Mouse (Mus musculus) urinary bladder, postnatal 14 days (tissue): ENCODE results near the gene Cep170b.
A peak's percentile ranks its signal among the peaks of the same experiment; 100 is the strongest.

Experiments
- DNase-seq: peaks from one replicate; pipeline ENCODE4 v3.0.0; 2021; ENCODE audit warnings: low spot score

The Cep170b gene

GRCm38 (mm10) chr12:112702374-112703320 is 17.6 kb upstream of the Cep170b start:
- DNase-seq: peak; percentile 46

DNA sequence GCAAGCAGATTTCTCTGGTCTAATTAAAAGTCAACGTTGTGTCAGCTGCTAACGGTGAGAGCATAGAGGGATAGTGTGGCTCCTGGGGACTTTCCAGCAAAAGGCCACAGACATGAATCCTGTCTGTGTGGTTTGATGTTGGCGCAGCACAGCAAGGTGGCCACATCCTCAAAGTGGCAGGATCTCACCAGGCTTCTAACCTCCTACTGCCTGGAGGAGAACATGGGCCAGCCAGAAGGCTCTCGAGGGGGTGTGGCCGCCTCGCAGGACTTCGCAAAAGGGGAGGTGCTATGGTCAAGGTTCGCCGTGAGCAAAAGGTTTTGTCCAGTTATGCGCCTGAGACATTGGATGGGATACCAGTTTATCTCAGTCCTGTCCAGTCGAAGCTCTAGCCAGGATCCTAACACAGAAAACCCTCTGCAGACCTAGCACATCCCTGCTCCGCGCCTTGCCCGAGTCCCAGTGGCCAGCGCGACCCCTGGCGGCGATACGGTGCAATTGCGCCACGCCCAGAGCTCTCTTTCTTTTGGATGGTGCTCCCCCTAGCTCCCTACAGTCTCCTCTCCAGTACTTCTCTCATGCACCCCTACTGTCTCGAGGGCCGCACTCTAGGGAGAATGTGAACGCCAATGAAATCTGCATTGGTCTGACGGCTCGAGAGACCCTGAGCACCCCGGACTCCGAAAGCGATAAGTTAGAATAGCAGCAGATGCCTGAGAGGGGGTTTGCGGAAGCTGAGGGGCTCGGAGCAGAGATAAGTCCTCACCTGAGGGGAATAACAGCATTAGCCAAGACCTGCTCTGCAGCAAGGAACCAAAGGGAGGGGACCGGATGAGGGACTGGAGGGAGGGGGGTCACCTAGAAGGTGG is 13.3 kb upstream of the Cep170b start:
- peak; percentile 91 for DNase-seq

GRCm38 (mm10) chr12:112707573-112707869 is 12.7 kb upstream of the Cep170b start:
- no peak for DNase-seq

DNA sequence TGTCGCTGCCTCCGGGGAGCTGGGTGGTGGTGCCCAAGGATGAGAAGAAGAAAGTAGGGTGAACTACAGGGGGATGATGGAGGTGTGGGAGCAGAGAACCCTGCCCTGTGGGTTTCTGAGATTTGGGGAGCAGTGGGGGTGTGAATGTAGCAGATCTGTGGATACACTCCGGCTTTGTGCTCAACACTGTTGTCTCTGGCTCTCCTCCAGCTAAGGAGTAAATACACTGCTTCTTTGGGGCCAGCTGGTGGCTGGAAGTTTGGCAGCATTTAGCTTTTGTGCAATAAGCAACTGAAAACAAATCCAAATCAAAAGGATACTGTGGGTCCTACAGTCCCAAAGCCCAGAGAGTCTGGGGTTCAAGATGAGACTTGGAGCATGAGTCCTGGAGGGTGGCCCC is 6.3 kb upstream of the Cep170b start:
- no peak for DNase-seq

DNA sequence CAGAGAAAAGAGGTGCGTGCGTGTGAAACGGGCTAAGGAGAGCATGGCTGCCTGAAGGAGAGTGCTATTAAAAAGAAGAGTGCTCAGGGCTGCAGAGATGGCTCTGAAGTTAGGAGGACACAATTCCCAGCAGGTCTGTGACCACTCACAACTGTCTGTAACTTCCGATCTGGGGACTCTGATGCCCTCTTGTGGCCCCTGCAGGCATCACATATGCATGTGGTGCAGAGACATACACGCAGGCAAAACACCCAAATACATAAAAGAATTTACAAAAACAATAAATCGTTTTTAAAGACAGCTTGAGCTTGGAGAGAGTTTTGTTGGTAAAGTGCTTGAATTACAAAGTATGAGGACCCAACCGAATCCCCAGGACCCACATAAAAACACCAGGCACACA is 3.1 kb upstream of the Cep170b start:
- peak; percentile 55 for DNase-seq

DNA sequence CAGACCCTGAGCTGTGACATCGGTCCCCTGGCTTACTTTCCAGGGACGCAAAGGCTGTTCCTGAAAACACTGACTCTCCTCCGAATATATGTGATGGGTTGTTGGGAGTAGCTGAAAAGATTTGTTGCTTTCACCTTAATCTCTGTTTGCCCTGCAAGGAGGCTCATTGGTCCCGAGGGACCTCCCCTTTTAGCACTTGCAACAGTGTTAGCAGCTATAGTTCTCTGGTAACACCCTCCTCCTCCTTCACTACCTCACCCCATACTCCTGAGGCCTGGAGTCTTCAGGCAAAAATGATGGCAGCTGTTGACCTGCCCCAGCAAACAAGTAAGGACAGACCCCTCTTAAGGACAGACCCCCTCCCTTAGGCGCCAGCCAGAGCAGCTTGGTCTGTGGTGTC is 1.3 kb upstream of the Cep170b start:
- DNase-seq: no peak

DNA sequence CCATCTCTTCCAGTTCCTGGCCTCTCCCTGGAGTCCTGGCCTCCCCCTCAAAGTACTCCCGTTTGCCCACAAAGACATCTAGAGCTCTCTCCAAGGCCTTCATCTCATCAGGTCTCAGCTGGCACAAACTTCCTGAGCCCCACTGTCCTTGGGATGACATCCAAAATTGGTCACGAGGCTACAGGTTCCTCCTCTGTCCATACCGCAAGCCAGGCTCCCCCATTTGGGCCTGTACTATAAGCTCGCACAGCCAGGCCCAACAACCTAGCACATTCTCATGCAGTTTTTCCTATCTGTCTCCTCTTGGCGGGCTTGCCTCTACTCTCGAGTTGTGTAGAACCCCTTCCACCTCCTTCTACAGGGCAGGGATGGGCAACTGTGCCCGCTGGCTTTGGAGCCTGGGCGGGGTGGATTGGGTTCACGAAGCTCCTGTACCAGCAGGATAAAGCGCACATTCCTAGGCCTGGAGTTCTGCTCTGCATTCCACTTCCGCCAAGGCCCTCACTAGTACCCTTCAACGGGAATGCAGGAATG is 702 bp downstream of the Cep170b start:
- DNase-seq: no peak

GRCm38 (mm10) chr12:112721424-112722239 is 1.4 kb downstream of the Cep170b start:
- peak; percentile 82 for DNase-seq

DNA sequence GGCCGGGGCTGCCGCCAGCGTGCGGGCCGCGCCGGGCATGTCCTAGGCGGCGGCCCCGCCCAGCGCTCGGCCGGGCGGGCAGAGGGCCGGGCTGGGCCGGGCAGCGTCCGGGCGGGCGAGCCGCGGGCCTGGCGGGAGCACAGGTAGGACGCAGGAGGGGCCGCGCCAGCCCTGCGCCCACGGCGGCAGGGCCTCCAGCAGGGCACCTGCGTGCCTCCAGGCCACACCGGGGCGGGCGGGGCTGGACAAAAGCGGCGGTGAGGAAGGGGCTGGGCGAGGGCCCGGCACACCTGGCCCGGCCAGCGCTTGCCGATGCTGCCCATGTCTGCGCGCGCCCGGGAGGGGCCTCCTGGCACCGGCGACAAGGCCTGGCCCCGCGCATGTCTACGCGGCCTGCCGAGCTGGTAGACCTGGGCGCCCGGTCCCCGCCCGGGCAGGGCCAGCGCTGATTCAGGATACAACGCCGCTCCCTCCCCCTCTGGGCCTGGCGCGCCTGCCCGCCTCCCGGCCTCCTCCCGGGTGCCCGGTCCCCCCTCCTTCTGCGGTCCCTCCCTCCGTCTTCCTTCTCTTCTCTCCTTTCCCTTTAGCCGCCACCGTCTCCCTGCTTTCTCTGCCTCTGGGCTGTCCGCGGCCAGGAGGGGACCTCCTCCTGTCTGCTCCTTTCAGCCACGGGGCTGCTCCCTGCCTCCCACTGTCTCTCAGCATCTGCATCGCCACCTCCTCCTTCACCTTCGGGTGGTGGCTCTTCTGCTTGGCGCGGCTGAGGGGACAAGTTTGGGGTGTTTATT is 2.2 kb downstream of the Cep170b start:
- DNase-seq: peak; percentile 83

GRCm38 (mm10) chr12:112723028-112723330 is 2.7 kb downstream of the Cep170b start:
- no peak for DNase-seq

- DNase-seq: no peak
Measured at GRCm38 (mm10) chr12:112723445-112723844, 3.2 kb downstream of the Cep170b start.

DNA sequence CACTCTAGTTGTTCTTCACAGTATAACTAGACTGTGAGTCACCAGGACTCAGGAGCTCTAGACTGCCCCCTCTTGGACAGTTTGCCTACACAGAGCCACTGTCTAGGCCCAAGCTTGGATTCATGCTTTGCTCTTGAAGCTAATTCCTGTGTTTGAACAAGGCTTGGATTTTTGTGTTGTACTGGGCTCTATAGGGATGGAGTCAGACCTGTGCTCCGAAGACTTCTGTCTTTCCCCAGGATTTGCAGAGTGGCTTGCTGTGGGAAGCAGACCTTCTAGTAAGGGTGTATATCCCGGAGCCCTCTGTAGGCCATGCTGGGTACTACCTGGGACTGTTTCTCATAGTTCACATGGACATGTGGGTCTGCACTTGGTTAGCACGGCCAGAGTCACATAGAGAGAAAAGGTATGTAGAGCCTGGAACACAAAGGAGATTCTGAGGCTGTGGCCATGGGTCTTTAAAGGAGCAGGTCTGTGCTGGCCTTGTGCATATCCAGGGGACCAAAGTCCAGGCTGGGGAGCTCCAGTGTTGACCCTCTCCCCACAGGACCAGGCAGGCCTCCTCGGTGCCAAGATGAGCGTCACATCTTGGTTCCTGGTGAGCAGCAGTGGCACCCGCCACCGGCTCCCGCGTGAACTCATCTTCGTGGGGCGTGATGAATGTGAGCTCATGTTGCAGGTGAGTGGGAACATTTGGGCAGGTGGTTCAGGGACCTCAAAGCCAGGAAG is 4.0 kb downstream of the Cep170b start:
- DNase-seq: peak; percentile 81

GRCm38 (mm10) chr12:112727801-112728200 is 7.5 kb downstream of the Cep170b start:
- DNase-seq: no peak

DNA sequence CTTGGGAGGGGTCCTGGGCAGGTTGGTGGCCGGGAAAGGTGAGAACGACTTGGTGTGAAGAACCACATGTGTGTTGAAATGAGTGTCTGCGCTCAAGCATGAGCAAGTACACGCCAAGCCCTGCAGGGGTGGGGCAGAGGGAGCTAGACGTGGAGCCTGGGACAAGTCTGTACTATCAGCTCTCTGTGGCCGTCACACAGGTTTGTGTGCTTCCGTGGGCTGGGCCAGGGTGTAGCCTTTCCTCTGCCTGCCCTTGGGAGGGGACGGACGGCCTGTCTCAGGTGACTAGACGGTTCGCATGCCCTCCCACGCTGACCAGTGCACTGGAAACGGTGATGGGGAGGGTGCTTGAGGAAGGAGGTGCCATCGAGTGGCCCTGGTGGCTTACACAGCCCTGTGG is 10.6 kb downstream of the Cep170b start:
- peak; percentile 44 for DNase-seq

DNA sequence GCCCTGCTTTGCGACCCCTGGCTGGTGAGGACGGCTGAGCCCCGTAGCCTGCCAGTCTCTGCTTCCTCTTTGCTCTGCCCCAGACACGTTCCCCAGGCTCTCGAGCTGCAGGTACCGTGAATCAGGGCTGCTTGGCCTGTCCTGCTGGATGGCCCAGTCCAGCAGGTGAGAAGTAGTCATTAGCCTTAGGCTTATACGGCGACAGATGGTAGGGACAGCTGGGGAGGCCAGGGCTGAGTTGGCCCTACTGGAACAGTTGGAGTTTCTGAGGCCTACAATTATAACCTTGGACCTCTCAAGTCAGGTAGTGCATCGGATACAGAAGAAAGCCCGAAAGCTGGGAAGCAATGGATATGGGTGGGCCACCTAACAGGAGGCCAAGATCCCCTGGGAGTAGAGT is 12.3 kb downstream of the Cep170b start:
- DNase-seq: no peak

- DNase-seq: no peak
Measured at GRCm38 (mm10) chr12:112734108-112734820, 14.0 kb downstream of the Cep170b start.

GRCm38 (mm10) chr12:112734881-112735655 is 14.8 kb downstream of the Cep170b start:
- DNase-seq: no peak

- no peak for DNase-seq
Measured at GRCm38 (mm10) chr12:112735896-112736635, 15.8 kb downstream of the Cep170b start.

GRCm38 (mm10) chr12:112736636-112736925 is 16.3 kb downstream of the Cep170b start:
- DNase-seq: no peak
